Mouse (Mus musculus) megakaryocyte-erythroid progenitor cell, adult 5-6 weeks (primary cell): ENCODE data around the gene Dnajc11. TPM values are rescaled to one million over a fixed set of nuclear protein-coding genes. Genes with fewer than 3 reads are reported as not detected.

ENCODE experiments used
- ATAC-seq: replicated peaks from 2 replicates; pipeline ENCODE4 v1.8.0; 2016; ENCODE audit warnings: mild to moderate bottlenecking, inconsistent platforms; ENCODE audit not compliant: severe bottlenecking, poor library complexity, low FRiP score, low TSS enrichment
- total RNA-seq, 2 experiments: library from RNA; stranded (forward) in 1 of 2; stranded (reverse) in 1 of 2; fragments of 200-1000, 215-1000 nt in 1 of 2; fragments of >200 nt in 1 of 2; fragmentation: Nextera tagmentation in 1 of 2; gene quantifications; 2 replicates each; pipeline ENCODE4 v1.2.3; 2014 to 2017

Gene Dnajc11
- total RNA-seq (2014; fragmentation: Nextera tagmentation) (108 and 114 TPM in 2 replicates), total RNA-seq (2017) (85.8 and 110 TPM in 2 replicates)

- peak; percentile 71 for ATAC-seq
These were observed at the start of gene Dnajc11 for GRCm38 (mm10) chr4:151933505-151934214. Gene Dnajc11 (plus strand): TSS chr4:151933691.

DNA sequence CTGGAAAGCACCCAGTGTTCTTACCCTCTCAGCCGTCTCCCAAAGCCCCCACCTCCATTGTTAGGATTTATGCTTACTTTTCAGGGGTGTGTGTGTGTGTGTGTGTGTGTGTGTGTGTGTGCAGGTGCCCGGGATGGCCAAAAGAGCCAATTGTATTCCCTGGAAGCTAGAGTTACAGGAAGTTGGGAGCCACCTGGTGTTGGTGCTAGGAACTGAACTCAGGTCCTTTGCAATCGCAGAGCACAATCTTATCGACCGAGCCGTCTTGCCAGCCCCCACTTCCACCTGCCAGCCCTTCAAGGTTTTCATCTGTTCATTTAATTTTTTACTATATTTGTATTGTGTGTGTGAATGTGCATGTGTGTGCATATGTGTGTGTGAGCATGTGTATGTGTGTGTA is 40.2 kb upstream of the Dnajc11 start:
- no peak for ATAC-seq

GRCm38 (mm10) chr4:151894926-151895325 is 38.6 kb upstream of the Dnajc11 start:
- no peak for ATAC-seq

DNA sequence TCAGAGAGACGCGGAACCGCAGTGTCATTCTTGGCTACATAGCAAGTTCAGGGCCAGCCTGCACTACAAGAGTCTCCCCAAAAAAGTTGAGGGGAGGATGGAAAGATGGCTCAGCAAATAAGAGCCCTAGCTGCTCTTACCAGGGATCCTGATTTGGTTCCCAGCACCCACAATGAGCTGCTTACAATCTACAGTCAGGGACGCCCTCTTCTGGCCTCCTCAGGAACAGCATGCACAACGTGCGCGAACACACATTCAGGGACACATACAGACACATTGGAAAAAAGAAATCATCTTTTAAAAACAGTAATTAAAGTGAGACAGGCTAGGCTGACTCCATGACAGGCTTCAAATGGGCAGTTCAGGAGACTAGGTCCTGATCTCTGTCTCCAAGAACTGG is 37.9 kb upstream of the Dnajc11 start:
- ATAC-seq = no peak

GRCm38 (mm10) chr4:151897069-151897617 is 36.3 kb upstream of the Dnajc11 start:
- ATAC-seq = no peak

DNA sequence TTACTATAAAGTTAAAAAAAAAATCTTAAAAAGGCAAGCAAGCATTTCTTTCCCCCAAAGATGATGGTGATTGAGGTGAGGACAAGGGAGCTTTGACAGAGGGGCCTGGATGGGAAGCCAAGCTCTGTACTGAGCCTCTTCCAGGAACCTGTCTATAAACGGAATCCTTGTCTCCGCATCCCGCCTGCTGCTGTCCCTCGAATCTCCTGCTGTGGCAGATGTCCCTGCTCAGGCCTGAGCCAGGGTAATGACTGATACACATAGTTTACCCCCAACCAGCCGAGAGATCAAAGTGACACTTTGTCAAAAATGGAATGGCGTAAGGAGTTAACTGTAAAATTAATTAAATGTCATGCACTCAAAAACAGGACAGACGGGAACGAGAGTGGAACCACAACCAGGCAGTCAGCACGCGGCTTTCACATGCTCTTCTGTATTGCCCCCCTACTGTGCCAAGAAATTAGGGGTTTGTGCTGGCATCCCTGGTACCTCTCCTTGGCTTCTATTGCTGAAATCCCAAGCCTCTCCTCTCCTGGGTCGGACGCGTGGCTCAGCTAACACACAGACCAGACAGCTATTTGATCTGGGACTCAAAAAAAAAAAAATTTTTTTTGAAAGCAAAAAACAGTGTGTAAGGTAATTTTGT is 34.8 kb upstream of the Dnajc11 start:
- no peak for ATAC-seq

DNA sequence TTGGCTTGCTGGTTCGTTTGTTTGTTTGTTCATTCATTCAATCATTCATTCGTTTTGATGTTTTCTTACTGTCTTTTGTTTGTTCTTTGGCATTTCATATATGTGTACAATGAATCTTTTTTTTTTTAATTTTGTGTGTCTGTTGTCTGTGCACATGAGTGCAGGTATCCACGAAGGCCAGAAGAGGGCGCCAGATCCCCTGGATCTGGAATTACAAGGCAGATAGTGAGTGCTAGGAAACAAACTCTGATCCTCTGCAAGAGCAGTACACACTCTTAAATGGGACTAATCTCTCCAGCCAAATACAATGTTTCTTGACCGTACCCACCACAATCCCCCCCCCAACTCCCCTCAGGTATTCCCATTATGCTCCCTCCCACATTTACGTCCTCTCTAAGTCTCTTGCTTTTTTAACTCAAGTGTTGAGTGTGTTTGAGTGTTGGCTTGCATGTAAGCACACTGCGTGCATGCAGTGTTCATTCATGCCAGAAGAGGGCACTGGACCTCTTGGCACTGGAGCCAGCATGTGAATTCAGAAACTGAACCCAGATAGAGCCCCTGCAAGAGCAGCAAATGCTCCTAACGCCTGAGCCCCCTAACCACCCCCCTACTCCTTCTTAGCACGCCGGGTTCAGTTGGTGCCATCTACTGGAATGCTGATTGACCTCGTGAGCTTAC is 33.6 kb upstream of the Dnajc11 start:
- ATAC-seq = no peak

DNA sequence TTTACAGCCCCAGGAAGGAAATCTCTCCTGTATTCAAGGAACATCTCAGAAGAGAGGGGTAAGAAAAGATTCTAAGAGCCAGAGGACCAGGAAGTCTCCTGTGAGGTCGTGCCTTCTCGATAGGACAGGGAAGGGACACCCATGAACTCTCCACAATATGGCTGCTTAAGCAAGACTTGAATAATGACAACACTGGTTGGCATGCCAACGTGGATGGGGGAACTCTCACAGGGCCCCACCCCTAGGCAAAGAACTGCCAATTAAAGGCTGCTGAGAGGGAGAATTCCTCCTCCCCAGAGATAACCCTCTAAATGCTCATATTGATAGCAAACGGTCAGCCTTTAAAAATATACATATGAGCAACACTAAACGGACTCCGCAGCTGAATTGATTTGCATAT is 32.8 kb upstream of the Dnajc11 start:
- ATAC-seq = no peak

DNA sequence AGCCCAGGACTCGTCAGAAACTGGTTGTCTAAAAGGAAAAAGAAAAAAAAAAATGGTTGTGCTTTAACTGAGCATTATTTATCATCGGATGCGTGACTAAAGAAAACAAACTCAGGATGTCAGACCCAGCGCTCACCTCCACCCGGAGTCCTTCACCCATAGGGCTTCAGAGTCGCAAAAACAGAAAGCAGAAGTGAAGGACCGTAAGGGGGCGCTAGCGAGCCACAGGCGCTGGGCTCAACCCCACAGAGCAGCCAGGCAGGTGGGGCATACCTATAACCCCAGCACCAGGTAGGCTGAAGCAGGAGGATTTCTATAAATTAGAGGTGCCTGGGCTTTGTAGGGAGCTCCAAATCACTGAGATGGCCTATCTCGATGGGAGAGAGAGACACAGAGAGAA is 32.1 kb upstream of the Dnajc11 start:
- ATAC-seq = peak; percentile 49; the same call in 1 of the 2 replicates

- ATAC-seq = no peak
These were observed 31.3 kb upstream of the Dnajc11 start for GRCm38 (mm10) chr4:151902046-151902688.

GRCm38 (mm10) chr4:151902689-151903241 is 30.7 kb upstream of the Dnajc11 start:
- peak; percentile 60 for ATAC-seq

GRCm38 (mm10) chr4:151904098-151904497 is 29.4 kb upstream of the Dnajc11 start:
- ATAC-seq = peak; percentile 64

GRCm38 (mm10) chr4:151905621-151906020 is 27.9 kb upstream of the Dnajc11 start:
- ATAC-seq = no peak

DNA sequence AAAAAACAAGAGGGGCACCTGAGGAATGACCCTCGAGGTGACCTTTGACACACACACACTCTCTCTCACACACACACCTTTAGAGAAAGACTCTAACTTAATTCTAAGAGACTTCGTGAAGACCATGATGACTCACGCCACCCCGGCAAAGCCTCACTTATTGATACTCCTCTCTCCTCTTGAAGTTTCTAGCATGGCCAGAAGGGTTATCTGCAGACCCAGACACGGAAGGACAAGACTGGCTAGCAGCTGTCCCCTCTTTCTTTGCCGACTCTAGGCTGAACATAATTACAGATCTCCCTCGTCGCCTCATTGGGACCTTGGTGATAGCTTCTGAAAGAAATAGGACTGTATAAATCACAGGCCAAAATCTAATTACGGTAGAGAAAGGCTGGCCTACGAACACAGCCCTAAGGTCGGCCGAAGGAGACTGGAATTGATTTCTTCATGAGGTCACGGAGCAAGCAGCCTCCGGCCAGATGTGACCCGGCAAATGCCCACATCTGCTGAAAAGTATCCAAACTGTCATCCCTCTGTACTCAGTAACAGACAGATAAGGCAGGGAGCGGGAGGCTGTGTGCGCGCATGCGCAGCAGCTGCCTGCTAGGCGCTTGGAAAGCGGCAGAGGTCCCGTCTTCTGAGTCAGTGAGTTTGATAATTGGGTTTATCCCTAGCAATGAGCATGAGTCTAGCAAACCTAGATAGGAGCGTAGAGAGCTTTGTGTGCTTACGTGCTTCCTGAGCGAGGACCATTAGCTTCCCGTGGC is 25.7 kb upstream of the Dnajc11 start:
- ATAC-seq = no peak; the same call in 1 of the 2 replicates

DNA sequence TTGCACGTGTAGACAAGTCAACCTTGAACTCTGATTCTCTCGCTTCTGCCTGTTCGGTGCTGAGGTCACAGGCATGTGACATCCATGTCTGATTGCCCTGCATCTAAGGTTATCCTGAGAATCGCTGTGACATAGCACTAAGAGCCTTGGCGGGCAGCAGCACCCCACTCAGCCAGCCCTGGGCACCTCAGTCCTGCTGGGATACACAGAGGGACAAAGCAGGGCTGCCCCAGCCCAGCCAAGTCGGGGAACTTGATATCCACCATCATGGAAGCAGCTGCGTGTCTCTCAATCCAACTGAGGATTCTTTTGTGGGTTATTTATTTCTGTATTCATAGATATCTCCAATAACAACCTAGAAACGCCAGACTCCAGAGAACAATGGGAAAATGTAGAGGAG is 24.7 kb upstream of the Dnajc11 start:
- ATAC-seq = no peak

- ATAC-seq = no peak
These were observed 17.2 kb upstream of the Dnajc11 start for GRCm38 (mm10) chr4:151916271-151916670.

GRCm38 (mm10) chr4:151919135-151919840 is 14.2 kb upstream of the Dnajc11 start:
- ATAC-seq = peak; percentile 75
